Mouse (Mus musculus) liver, embryonic 14.5 days (tissue): ENCODE measurements around the gene Gpr156.

Experiments
- CTCF ChIP-seq: IDR thresholded peaks from 2 replicates; pipeline ENCODE4 v1.5.1; 2016; ENCODE audit warnings: antibody characterized with exemption, low read depth, control low read depth
- EP300 ChIP-seq: IDR thresholded peaks from 2 replicates; pipeline ENCODE4 v1.6.1; 2016; ENCODE audit warnings: antibody characterized with exemption, low read depth

- TF ChIP-seq CTCF (no peak), EP300 (no peak)
Observed at GRCm38 (mm10) chr16:37926087-37926486, 9.8 kb downstream of the Gpr156 start.
